Mouse (Mus musculus): ENCODE measurements around the gene Mgl2. TPM values are rescaled to one million over a fixed set of nuclear protein-coding genes. Genes with fewer than 3 reads are reported as not detected.
"Not testable (repeated sequence)": the region's sequence is repeated elsewhere in the genome, so short reads cannot be mapped to it uniquely, and the experiment has no call there.

Gene Mgl2
- total RNA-seq, 2 experiments from 2014 or later: 0.72 to 1.4 TPM

DNA sequence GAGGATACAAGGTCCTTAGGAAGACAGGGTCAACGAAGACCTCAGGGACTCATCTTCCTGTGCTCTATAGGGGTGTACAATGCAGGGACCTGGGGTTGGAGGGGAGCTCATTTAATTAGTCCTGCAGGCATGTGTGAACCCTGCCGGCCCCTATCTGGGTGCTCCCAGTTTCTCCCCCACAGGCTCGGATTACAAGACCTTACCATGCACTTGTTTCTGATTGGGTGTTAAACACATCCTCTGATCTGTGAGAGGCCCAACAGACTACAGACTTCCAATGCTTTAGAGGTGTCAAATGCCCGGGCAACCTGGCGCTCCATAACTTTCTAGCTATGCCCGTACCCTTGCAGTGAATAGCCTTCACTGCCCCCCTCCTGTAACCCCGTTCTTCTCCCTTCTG, 38.0 kb downstream of the Mgl2 start:
- intact Hi-C loops (cut with DNase I): no loop called here
- DNase-seq (ENCODE audit: low spot score in 2 of 2): no peak

DNA sequence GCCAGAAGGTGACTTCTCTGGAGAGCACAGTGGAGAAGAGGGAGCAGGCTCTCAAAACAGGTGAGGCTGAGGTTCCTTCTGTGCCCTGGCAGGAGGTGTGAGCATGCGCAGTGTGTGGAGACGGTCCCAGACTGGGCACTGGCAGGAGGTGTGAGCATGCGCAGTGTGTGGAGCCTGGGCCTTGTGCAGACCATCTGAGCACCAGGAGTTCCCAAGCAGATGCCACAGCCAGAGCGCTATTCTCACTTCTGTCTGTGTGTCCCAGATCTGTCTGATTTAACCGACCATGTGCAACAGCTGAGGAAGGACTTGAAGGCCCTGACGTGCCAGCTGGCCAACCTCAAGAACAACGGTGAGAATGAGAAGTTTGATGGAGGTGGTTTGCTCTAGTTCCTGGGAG, 39.3 kb downstream of the Mgl2 start:
- DNase-seq (ENCODE audit: low spot score in 2 of 2); intact Hi-C loops (cut with DNase I): not testable (repeated sequence)

GRCm38 (mm10) chr11:70170291-70170690, 40.2 kb downstream of the Mgl2 start:
- intact Hi-C loops (cut with DNase I): no loop called here

GRCm38 (mm10) chr11:70171181-70171580, 41.1 kb downstream of the Mgl2 start:
- intact Hi-C loops (cut with DNase I): no loop called here
- no peak for DNase-seq (ENCODE audit: low spot score in 2 of 2)

More at GRCm38 (mm10) chr11:70170291-70170690, 40.2 kb downstream of the Mgl2 start:
- no peak for DNase-seq (ENCODE audit: low spot score in 2 of 2)

DNA sequence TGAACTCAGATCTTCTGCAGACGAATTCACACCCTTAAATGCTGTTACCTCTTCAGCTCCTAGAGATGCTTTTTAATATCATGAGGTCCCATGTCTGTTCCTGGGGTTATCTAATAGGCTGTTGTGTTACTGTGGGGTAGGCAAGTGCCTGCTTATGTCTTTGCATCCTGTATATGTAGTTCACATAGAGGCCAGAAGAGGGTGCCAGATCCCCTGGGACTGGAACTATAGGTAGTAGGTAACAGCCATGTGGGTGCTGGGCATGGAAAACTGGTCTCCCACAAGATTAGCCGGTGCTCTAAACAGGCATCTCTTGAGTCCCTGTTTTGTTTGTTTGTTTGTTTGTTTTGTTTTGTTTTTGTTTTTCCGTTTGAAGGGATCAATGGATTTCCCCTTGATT, 41.7 kb downstream of the Mgl2 start:
- intact Hi-C loops (cut with DNase I): no loop called here
- no peak for DNase-seq (ENCODE audit: low spot score in 2 of 2)

DNA sequence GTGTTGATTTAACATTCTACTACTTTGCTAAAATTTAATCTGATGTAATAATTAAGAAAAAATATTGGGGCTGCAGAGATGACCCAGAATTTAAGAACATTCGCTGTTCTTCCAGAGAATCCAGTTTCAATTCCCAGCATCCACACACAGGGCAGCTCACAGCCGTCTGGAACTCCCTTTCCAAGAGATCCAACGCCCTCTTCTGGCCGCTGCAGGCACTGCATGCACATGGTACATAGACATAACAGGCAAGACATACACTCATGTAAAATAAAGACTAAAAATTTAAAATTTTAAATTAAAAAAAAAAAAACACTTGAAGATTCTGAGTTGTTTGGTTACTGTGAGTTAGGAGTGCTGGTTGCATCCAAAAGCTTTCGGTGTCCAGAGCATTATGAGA, 42.2 kb downstream of the Mgl2 start:
- no peak for DNase-seq (ENCODE audit: low spot score in 2 of 2)
- intact Hi-C loops (cut with DNase I): no loop called here

DNA sequence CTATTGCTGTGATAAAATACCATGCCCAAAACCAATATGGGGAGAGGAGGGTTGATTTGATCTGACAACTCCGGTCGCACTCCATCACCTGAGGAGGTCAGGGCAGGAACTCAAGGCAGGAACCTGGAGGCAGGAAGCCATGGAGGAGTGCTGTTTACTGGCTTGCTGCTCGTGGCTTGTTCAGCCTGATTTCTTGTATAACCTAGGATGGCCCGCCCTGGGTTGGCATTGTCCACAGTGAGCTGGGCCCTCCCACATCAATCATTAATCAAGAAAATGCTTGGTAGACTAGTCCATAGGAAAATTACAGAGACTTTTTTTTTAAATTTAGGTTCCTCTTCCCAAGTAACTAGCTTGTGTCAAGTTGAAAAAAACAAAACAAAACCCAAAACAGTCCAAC, 44.4 kb downstream of the Mgl2 start:
- intact Hi-C loops (cut with DNase I): no loop called here
- no peak for DNase-seq (ENCODE audit: low spot score in 2 of 2)

DNA sequence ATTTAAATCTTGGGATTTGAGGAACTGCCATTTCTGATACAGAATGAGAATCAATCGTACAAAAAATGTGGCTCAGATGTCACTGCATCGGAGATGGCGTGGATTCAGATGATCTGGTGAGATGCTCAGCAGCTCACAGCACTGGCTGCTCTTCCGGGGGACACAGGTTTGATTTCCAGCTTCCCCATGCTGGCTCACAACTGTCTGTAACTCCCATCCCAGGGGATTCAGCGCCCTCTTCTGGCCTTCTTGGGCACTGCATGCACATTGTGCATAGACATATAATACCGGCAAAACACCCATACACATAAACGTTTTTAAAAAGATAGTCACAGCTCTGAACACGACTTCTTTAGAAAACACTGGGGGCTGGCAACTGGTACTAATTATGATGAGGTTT, 47.5 kb downstream of the Mgl2 start:
- intact Hi-C loops (cut with DNase I): no loop called here
- no peak for DNase-seq (ENCODE audit: low spot score in 2 of 2)

DNA sequence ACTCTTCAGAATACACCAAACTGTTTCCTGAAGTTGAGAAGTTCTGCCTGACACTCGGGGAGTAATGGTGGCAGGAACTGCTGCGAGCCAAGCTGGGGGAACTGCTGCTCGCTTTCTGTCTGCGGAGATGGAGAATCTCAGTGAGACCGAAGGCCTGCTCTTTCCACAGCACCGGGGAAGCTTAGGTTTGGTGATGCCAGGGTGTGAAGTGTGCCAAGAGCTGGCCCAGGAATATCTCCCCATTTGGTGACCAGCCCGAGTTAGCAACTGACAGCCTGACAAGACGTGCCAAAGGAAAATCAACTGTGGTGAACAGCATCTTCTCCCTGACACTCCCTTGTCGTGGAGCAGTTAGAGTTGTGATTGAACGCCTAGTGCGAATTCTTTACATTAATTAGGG, 48.2 kb downstream of the Mgl2 start:
- intact Hi-C loops (cut with DNase I): no loop called here
- DNase-seq (ENCODE audit: low spot score in 2 of 2): no peak

GRCm38 (mm10) chr11:70178756-70179155, 48.6 kb downstream of the Mgl2 start:
- DNase-seq (ENCODE audit: low spot score in 2 of 2): no peak
- intact Hi-C loops (cut with DNase I): loop anchor here (1.0 kb wide), 1 partner anchor 104 kb away; no protein-coding TSS in a partner anchor

- DNase-seq (ENCODE audit: low spot score in 2 of 2): no peak
- intact Hi-C loops (cut with DNase I): loop anchor here (1.0 kb wide), 1 partner anchor 105 kb away; no protein-coding TSS in a partner anchor
Measured at GRCm38 (mm10) chr11:70179401-70179800, 49.3 kb downstream of the Mgl2 start.

- no peak for DNase-seq (ENCODE audit: low spot score in 2 of 2)
- intact Hi-C loops (cut with DNase I): no loop called here
Measured at GRCm38 (mm10) chr11:70180496-70180895, 50.4 kb downstream of the Mgl2 start.

- no peak for DNase-seq (ENCODE audit: low spot score in 2 of 2)
- intact Hi-C loops (cut with DNase I): no loop called here
Measured at GRCm38 (mm10) chr11:70185120-70185519, 55.0 kb downstream of the Mgl2 start.

Other genes with a start within 250 kb of the Mgl2 start
- gene Kctd11, start 248.9 kb upstream of the Mgl2 start, total RNA-seq (2021): 1 to 10 TPM in 1 of 2 experiments, under 1 TPM in 1; 0.93 to 1.3 TPM
- under 1 TPM in 1 of 2 experiments, not detected in 1; 0.27 TPM for gene Acap1, start 234.8 kb upstream of the Mgl2 start, total RNA-seq (2021)
- gene 2810408A11Rik, start 229.3 kb upstream of the Mgl2 start, total RNA-seq (2021): under 1 TPM in 1 of 2 experiments, not detected in 1; 0.64 TPM
- gene Neurl4, start 229.3 kb upstream of the Mgl2 start, total RNA-seq (2021): 100 to 1,000 TPM; 114 to 121 TPM
- gene Gps2, start 216.4 kb upstream of the Mgl2 start, total RNA-seq (2021): 10 to 100 TPM; 25.9 to 32.4 TPM
- 100 to 1,000 TPM; 406 to 453 TPM for gene Eif5a, start 208.4 kb upstream of the Mgl2 start, total RNA-seq (2021)
- 10 to 100 TPM in 1 of 2 experiments, 1 to 10 TPM in 1; 4.6 to 14.7 TPM for gene Ybx2, start 194.5 kb upstream of the Mgl2 start, total RNA-seq (2021)
- gene Slc2a4, start 182.1 kb upstream of the Mgl2 start, total RNA-seq (2021): 1 to 10 TPM; 3.6 to 4.4 TPM
- not detected for gene Cldn7, start 165.6 kb upstream of the Mgl2 start, total RNA-seq (2021)
- 100 to 1,000 TPM; 112 to 128 TPM for gene Ctdnep1, start 149.2 kb upstream of the Mgl2 start, total RNA-seq (2021)
- gene Elp5, start 147.8 kb upstream of the Mgl2 start, total RNA-seq (2021): 10 to 100 TPM; 79.2 to 88.5 TPM
- 100 to 1,000 TPM; 199 to 219 TPM for gene Gabarap, start 139.2 kb upstream of the Mgl2 start, total RNA-seq (2021)
- 10 to 100 TPM; 41.3 to 46.1 TPM for gene Phf23, start 134.6 kb upstream of the Mgl2 start, total RNA-seq (2021)
- gene Dvl2, start 129.7 kb upstream of the Mgl2 start, total RNA-seq (2021): 10 to 100 TPM; 25.4 to 36.0 TPM
- 10 to 100 TPM; 54.3 to 58.5 TPM for gene Acadvl, start 114.9 kb upstream of the Mgl2 start, total RNA-seq (2021)
- 100 to 1,000 TPM; 867 to 894 TPM for gene Dlg4, start 113.4 kb upstream of the Mgl2 start, total RNA-seq (2021)
- gene Asgr1, start 76.2 kb upstream of the Mgl2 start, total RNA-seq (2021): 1 to 10 TPM in 1 of 2 experiments, under 1 TPM in 1; 0.99 to 1.1 TPM
- gene Asgr2, start 37.7 kb upstream of the Mgl2 start, total RNA-seq (2021): not detected
- gene Clec10a, start 25.9 kb downstream of the Mgl2 start, total RNA-seq (2021): 1 to 10 TPM; 1.3 to 1.8 TPM
- gene Slc16a11, start 82.4 kb downstream of the Mgl2 start, total RNA-seq (2021): 10 to 100 TPM; 30.7 to 38.2 TPM
- 1 to 10 TPM; 7.2 to 8.1 TPM for gene Slc16a13, start 90.7 kb downstream of the Mgl2 start, total RNA-seq (2021)
- gene Bcl6b, start 99.5 kb downstream of the Mgl2 start, total RNA-seq (2021): 1 to 10 TPM; 1.7 to 1.8 TPM
- 10 to 100 TPM; 46.9 to 50.3 TPM for gene 0610010K14Rik, start 107.6 kb downstream of the Mgl2 start, total RNA-seq (2021)
- gene Gm21988, start 109.5 kb downstream of the Mgl2 start, total RNA-seq (2021): 1 to 10 TPM; 5.3 to 6.4 TPM
- 100 to 1,000 TPM; 246 to 287 TPM for gene Rnasek, start 109.5 kb downstream of the Mgl2 start, total RNA-seq (2021)
- gene Alox12, start 125.0 kb downstream of the Mgl2 start, total RNA-seq (2021): under 1 TPM; 0.25 to 0.43 TPM
- gene Alox12e, start 192.3 kb downstream of the Mgl2 start, total RNA-seq (2021): under 1 TPM; 0.17 to 0.54 TPM
- gene Alox15, start 221.7 kb downstream of the Mgl2 start, total RNA-seq (2021): under 1 TPM in 1 of 2 experiments, not detected in 1; 0.39 TPM

Data from left cerebral cortex, postnatal 36 days (tissue).